Mouse (Mus musculus) liver, embryonic 13.5 days (tissue): ENCODE data around the gene Srms. TPM values are rescaled to one million over a fixed set of nuclear protein-coding genes. Genes with fewer than 3 reads are reported as not detected.

Source experiments
- ATAC-seq: fragments of 200-750 bp; cut with Nextera tagmentation; 2 replicates; pipeline ENCODE4 v1.8.0; 2017; ENCODE audit warnings: low read depth, mild to moderate bottlenecking, moderate number of reproducible peaks, moderate library complexity
- DNase-seq: peaks from one replicate; pipeline ENCODE4 v3.0.0; 2022
- H3K27ac ChIP-seq: fragments of 300-500 bp; sonication (generic); 2 replicates; pipeline ENCODE4 v1.5.1; 2015; ENCODE audit warnings: moderate library complexity, mild to moderate bottlenecking, inconsistent platforms
- H3K27me3 ChIP-seq: fragments of 300-500 bp; sonication (generic); 2 replicates; pipeline ENCODE4 v1.6.1; 2015; ENCODE audit warnings: mild to moderate bottlenecking, inconsistent platforms
- H3K36me3 ChIP-seq: fragments of 300-500 bp; sonication (generic); 2 replicates; pipeline ENCODE4 v1.6.1; 2015; ENCODE audit warnings: mild to moderate bottlenecking, inconsistent platforms
- H3K4me1 ChIP-seq: fragments of 300-500 bp; sonication (generic); replicated peaks from 2 replicates; pipeline ENCODE4 v1.6.1; 2015; ENCODE audit warnings: inconsistent platforms
- H3K4me2 ChIP-seq: fragments of 300-500 bp; sonication (generic); 2 replicates; pipeline ENCODE4 v1.6.1; 2015; ENCODE audit warnings: inconsistent platforms, mild to moderate bottlenecking, moderate library complexity
- H3K4me3 ChIP-seq: fragments of 300-500 bp; sonication (generic); replicated peaks from 2 replicates; pipeline ENCODE4 v1.5.1; 2015; ENCODE audit warnings: mild to moderate bottlenecking, inconsistent platforms
- H3K9ac ChIP-seq: fragments of 300-500 bp; sonication (generic); 2 replicates; pipeline ENCODE4 v1.6.1; 2015; ENCODE audit warnings: mild to moderate bottlenecking, inconsistent platforms
- H3K9me3 ChIP-seq: fragments of 300-500 bp; sonication (generic); replicated peaks from 2 replicates; pipeline ENCODE4 v1.6.1; 2016; ENCODE audit warnings: inconsistent platforms
- WGBS: fragments of 180-500 bp; shearing (Covaris S2); methylation state at CpG from one replicate; pipeline ENCODE4 v1.1.7; 2015; ENCODE audit not compliant: insufficient replicate concordance; 5-methylcytosine and 5-hydroxymethylcytosine counted together
- polyA plus RNA-seq: library from polyadenylated mRNA; unstranded; fragments of >200 nt; fragmentation: Nextera tagmentation; extraction: Ambion mirVana; gene quantifications from 2 replicates; pipeline ENCODE4 v1.2.1, GENCODE M21; 2015

Gene Srms
- polyA plus RNA-seq, 1 experiment from 2014 or later, result 0.12 TPM

DNA sequence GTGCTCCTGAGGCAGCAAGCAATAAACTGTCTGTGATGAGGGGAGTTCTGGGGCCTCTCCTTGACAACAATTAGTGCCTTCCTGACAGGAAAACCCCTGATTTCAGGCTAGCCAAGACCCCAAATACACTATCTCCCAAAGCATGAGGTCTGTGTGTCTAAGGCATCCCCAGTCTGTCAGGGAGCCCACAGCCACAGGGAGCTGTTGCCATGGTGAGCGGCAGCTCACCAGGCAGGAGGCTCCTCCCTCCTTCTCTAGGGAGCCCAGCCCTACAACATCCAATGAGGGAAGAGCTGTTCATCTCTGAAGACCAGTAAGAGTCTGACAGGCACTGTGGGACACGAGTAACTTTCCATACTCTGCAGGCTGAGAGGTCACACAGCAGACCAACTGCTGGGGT is 53.2 kb downstream of the Srms start:
- Histone ChIP-seq H3K9me3 (no peaks in the 10 kb centered on the region), H3K27ac (no peak overlapping the region), H3K4me3 (no peak overlapping the region), H3K4me1 (no peaks in the 10 kb centered on the region), H3K4me2 (no peak overlapping the region), H3K36me3 (no peaks in the 10 kb centered on the region), H3K27me3 (peaks cover 56% of the 10 kb centered on the region), H3K9ac (no peak overlapping the region)
- DNase-seq, result no peak
- no peak for ATAC-seq
- 5% methylated on average over 2 of the region's 2 CpGs for WGBS

DNA sequence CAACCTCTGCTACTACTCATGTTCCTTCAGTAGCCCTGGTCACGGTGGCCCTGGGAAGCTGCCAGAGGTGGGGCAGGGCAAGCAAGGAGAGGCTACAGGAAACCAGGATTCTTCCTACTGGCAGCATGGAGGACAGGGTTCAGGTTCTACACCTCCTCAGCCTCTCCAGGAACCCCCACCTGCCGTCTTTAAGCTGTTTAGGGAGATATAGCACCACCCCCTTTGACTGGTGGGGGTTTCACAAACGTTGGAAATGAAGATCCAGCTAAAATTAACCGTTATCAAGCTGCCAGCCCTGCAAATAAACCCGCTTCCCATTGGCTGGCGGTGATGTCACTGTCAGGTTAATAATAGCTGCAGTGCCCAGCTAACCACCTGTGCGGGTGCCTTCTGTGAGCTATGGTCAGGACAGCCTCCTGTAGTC is 53.9 kb downstream of the Srms start:
- H3K27me3 ChIP-seq, result peaks cover 63% of the 10 kb centered on the region
- no peak overlapping the region for H3K9ac ChIP-seq
- no peaks in the 10 kb centered on the region for H3K36me3 ChIP-seq
- WGBS, result 36% methylated on average over 7 of the region's 7 CpGs
- no peak overlapping the region for H3K4me3 ChIP-seq
- DNase-seq, result no peak
- H3K4me1 ChIP-seq, result no peaks in the 10 kb centered on the region
- no peak for ATAC-seq
- no peak overlapping the region for H3K27ac ChIP-seq
- no peaks in the 10 kb centered on the region for H3K9me3 ChIP-seq
- H3K4me2 ChIP-seq, result no peak overlapping the region

DNA sequence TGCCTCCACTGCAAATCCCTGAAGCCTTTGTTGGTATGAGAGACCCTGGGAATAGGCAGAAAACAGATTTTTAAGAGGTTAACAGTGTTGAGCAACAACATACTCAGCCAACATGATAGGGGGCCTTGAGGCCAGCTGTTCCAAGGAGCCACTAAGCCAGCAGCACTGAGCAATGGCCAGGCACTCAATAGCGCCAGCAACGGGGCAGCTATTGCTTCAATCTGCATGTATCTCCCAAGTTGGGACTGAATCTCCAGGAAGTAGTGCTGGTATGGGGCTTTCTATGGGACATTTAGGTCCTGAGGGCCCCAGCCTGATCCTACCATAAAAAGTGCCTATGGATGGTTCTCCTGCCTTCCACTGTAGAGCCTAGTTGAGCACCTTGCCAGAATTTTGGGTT is 54.5 kb downstream of the Srms start:
- no peak overlapping the region for H3K27ac ChIP-seq
- ATAC-seq, result no peak
- H3K36me3 ChIP-seq, result no peaks in the 10 kb centered on the region
- H3K4me2 ChIP-seq, result no peak overlapping the region
- no peaks in the 10 kb centered on the region for H3K9me3 ChIP-seq
- 69% methylated on average over 2 of the region's 2 CpGs for WGBS
- H3K9ac ChIP-seq, result no peak overlapping the region
- H3K4me1 ChIP-seq, result no peaks in the 10 kb centered on the region
- no peak overlapping the region for H3K4me3 ChIP-seq
- DNase-seq, result no peak
- H3K27me3 ChIP-seq, result peaks cover 64% of the 10 kb centered on the region

GRCm38 (mm10) chr2:181157716-181158302 is 55.2 kb downstream of the Srms start:
- Histone ChIP-seq H3K9me3 (no peaks in the 10 kb centered on the region), H3K9ac (no peak overlapping the region), H3K27me3 (peaks cover 70% of the 10 kb centered on the region), H3K4me3 (no peak overlapping the region), H3K36me3 (no peaks in the 10 kb centered on the region), H3K27ac (no peak overlapping the region), H3K4me1 (no peaks in the 10 kb centered on the region), H3K4me2 (no peak overlapping the region)
- DNase-seq (no peak), ATAC-seq (no peak)
- 40% methylated on average over 6 of the region's 6 CpGs for WGBS

- H3K27me3 ChIP-seq, result peaks cover 73% of the 10 kb centered on the region
- ATAC-seq (no peak), DNase-seq (no peak)
- WGBS, result 64% methylated on average over 4 of the region's 4 CpGs
- H3K27ac ChIP-seq, result no peak overlapping the region
- no peak overlapping the region for H3K9ac ChIP-seq
- H3K9me3 ChIP-seq, result no peaks in the 10 kb centered on the region
- no peak overlapping the region for H3K4me2 ChIP-seq
- no peak overlapping the region for H3K4me3 ChIP-seq
- H3K36me3 ChIP-seq, result no peaks in the 10 kb centered on the region
- no peaks in the 10 kb centered on the region for H3K4me1 ChIP-seq
These were observed 55.8 kb downstream of the Srms start for GRCm38 (mm10) chr2:181157180-181157579.

DNA sequence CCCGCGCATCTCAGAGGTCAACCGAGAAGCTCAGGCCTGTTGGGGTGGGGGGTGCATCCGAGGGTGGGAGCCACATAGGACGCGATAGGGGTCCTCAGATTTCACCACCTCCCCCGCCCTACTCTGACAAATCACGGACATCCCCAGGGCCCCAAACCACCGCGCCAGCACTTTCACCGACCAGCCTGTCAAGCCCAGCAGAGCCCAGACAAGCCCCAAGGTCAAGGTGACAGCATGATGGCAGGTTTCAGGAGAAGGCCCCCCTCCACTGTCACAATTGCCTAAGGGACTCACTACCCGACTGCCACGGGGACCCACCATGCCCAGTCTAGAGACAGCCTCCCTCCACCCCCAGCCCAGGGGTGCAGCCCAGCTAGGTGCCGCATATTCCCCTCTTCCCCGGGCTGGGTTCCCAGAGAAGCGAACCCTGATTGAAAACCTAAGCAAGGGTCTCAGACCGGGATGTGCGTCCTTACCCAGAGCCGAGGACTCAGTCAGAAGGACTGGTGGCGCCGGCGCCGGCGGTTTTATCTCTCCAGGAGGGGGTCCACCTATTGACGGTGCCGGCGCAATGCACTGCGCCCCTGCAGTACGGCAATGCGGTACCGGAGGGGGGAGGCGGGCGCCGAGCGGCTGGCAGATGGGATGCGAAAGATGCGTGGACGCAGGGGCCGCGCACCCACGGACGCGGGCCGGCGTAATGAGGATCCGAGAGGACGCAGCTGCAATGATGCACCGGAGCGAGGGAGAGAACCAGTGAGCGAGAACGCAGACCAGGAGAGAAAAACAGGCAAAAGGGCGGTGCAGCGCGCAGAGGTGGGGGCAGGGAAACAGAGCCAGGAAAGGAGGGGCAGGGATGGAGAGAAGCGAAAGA is 56.5 kb downstream of the Srms start, which contains the start of gene Eef1a2:
Eef1a2 (minus strand) TSS at position 767 of the 874 bp plus-strand sequence.
- Histone ChIP-seq H3K27ac (no peak within 1 kb of the TSS), H3K4me1 (no peaks in the 10 kb centered on the region), H3K27me3 (peaks cover 68% of the 10 kb centered on the region), H3K9ac (no peak within 1 kb of the TSS), H3K9me3 (no peaks in the 10 kb centered on the region), H3K36me3 (no peaks in the 10 kb centered on the region), H3K4me2 (no peak within 1 kb of the TSS), H3K4me3 (no peak within 1 kb of the TSS)
- DNase-seq, result no peak
- no peak for ATAC-seq
- WGBS, result 5% methylated on average over 55 of the region's 55 CpGs

DNA sequence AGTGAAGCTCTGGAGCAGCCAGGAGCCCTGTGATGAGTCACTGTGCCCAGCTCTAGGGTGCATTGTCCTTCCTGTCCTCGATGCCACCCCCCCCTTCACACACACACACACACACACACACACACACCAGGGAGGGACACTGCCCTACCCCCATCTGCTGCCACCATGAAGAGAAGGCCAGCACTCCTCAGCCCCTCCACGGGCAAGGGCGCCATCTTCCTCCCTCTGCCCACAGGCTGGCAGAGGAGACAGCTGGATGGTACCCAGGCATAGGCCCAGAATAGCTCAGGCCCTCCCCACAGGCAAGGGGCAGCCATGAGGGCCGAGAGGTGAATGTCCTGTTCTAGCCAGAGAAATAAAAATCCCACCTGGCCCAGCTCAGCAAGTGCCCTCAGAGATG is 57.2 kb downstream of the Srms start:
- WGBS, result 45% methylated on average over 4 of the region's 4 CpGs
- Histone ChIP-seq H3K9ac (no peak overlapping the region), H3K4me2 (no peak overlapping the region), H3K4me3 (no peak overlapping the region), H3K4me1 (no peaks in the 10 kb centered on the region), H3K27ac (no peak overlapping the region), H3K9me3 (no peaks in the 10 kb centered on the region), H3K36me3 (no peaks in the 10 kb centered on the region), H3K27me3 (peaks cover 74% of the 10 kb centered on the region)
- ATAC-seq (no peak), DNase-seq (no peak)

Other genes with a start within 250 kb of the Srms start
- 33.4 TPM in 2 replicates for gene Arfgap1, start 246.0 kb downstream of the Srms start, polyA plus RNA-seq
- 0.06 and 0.13 TPM in 2 replicates for gene Col20a1, start 226.7 kb downstream of the Srms start, polyA plus RNA-seq
- gene Chrna4, start 169.6 kb downstream of the Srms start, polyA plus RNA-seq, result 0.46 and 0.56 TPM in 2 replicates
- gene Kcnq2, start 77.9 kb downstream of the Srms start, polyA plus RNA-seq, result 0.16 and 0.20 TPM in 2 replicates
- not detected in 2 replicates for gene Eef1a2, start 56.2 kb downstream of the Srms start, polyA plus RNA-seq
- gene Ppdpf, start 25.9 kb downstream of the Srms start, polyA plus RNA-seq, result 92.8 and 101 TPM in 2 replicates
- 0.02 and 0.03 TPM in 2 replicates for gene Ptk6, start 10.4 kb downstream of the Srms start, polyA plus RNA-seq
- 0.15 TPM in 1 of 2 replicates, not detected in the other for gene Fndc11, start 6.8 kb upstream of the Srms start, polyA plus RNA-seq
- 1.3 and 1.5 TPM in 2 replicates for gene Helz2, start 28.8 kb upstream of the Srms start, polyA plus RNA-seq
- 8.1 and 9.3 TPM in 2 replicates for gene Gmeb2, start 74.8 kb upstream of the Srms start, polyA plus RNA-seq
- gene Stmn3, start 101.3 kb upstream of the Srms start, polyA plus RNA-seq, result 0.60 and 0.91 TPM in 2 replicates
- gene Rtel1, start 106.6 kb upstream of the Srms start, polyA plus RNA-seq, result 24.5 and 26.2 TPM in 2 replicates
- 12.3 and 13.8 TPM in 2 replicates for gene Zgpat, start 151.7 kb upstream of the Srms start, polyA plus RNA-seq
- gene Arfrp1, start 152.2 kb upstream of the Srms start, polyA plus RNA-seq, result 26.6 and 27.8 TPM in 2 replicates
- 5.1 and 6.0 TPM in 2 replicates for gene Lime1, start 166.9 kb upstream of the Srms start, polyA plus RNA-seq
- gene Zbtb46, start 246.2 kb upstream of the Srms start, polyA plus RNA-seq, result 10.2 and 10.7 TPM in 2 replicates